Mouse (Mus musculus) gastrocnemius, adult 18-20 months (tissue): ENCODE measurements around the gene Foxn3. TPM values are rescaled to one million over a fixed set of nuclear protein-coding genes. Genes with fewer than 3 reads are reported as not detected.

Experiments
- DNase-seq: peaks from one replicate; pipeline ENCODE4 v3.0.0; 2021; ENCODE audit warnings: low spot score
- total RNA-seq, 2 experiments: library from RNA; stranded (reverse); gene quantifications; 2 replicates each; pipeline ENCODE4 v1.2.3; 2021

The Foxn3 gene
- total RNA-seq, 2 experiments from 2014 or later = 187 to 214 TPM

- no peak for DNase-seq
Observed at GRCm38 (mm10) chr12:99332144-99332807, 231.1 kb downstream of the Foxn3 start.

GRCm38 (mm10) chr12:99331341-99331947 is 231.9 kb downstream of the Foxn3 start:
- no peak for DNase-seq

- no peak for DNase-seq
Observed at GRCm38 (mm10) chr12:99330822-99331285, 232.5 kb downstream of the Foxn3 start.

GRCm38 (mm10) chr12:99329301-99330257 is 233.8 kb downstream of the Foxn3 start:
- DNase-seq = no peak

DNA sequence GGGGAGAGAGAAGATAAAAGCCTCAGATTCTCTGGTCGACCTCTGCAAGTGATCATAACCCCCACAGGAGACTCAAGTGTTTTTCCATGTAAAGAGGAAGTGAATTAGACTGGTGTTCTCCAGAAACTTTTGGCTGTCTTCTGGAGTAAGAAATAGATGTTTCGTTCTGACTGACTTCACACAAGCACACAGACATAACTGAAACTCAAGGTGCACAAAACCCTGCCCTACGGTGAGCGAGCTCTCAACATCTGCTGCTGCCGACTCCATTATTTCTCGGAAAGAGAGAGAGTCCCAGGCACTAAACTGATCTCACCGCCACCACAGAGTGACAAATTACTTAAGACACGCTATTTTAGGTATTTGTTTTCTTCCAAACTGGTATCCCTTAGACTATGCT is 237.2 kb downstream of the Foxn3 start:
- DNase-seq = no peak

DNA sequence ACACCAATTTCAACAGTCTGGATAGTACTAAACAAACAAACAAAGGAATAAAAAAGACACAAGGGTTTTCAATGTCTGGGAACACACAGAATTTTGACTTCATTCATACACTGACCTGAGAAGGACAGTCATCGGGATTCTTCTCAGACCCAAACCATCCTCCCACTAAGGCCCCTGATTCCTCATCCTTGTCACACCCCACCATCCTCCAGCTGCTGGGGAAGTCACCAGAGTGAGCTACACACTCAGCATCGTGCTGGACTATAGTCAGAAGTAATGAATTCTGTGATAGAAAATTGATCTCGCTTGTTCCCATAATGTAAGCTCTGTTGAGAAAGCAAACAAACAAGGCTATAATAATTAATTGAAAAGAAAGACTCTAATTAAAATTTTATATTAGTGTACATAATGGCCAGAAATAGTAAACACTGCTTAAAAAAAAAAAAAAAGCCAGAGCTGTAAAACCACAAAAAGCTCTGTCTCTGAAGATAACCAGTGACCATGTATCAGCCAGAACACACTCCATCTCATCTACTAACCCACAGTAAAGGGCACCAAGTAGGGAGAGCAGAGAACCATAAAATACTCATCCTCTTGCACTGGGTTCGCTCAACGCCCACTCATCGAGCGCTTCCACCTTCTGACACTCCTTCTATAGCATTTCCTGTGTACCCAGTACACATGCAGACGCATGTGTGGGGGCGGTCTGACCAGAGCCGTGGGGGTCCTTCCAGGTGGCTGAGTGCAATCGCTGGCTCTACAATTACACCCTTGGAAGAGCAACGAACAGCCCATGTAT is 241.6 kb downstream of the Foxn3 start:
- DNase-seq = no peak

DNA sequence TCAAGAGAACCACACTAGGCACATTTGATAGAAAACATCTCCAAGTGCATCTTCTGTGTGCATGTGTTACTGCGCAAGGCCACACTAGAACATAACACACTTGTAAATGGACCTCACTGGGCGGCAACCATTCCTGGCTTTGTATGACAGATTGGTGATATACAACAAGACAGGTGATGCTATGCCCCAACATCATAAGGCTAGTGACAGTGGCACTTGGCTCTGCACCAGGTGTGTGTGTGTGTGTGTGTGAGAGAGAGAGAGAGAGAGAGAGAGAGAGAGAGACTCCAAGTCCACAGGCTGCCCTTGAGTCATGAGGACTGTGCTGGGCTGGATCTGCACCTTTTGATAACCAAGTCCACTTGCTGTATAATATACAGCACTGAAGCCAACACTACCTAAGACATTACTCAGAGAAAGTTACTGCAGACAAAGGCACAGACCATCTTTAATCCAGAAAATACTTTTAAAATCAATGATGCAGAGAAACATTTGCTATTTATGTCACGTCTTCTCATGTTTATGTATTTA is 242.4 kb downstream of the Foxn3 start:
- DNase-seq = peak; percentile 33

DNA sequence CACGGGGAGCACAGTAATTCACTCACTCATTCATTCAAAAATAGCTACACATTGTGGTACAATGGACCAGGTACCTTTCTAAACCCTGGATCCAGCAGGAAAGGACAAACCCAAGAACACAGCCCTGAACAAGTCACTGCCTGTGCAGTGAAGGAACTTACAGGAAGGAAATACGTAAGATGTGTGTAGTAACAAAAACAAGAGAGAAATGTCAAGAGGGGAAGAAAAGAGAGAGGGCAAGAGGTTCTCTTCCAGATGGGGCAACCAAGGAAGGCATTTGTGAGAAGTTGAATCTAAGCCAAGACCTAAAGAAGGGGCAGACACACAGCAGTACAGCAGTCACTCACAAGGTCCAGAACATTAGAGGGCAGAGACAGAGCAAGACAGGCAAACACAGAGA is 243.5 kb downstream of the Foxn3 start:
- no peak for DNase-seq

DNA sequence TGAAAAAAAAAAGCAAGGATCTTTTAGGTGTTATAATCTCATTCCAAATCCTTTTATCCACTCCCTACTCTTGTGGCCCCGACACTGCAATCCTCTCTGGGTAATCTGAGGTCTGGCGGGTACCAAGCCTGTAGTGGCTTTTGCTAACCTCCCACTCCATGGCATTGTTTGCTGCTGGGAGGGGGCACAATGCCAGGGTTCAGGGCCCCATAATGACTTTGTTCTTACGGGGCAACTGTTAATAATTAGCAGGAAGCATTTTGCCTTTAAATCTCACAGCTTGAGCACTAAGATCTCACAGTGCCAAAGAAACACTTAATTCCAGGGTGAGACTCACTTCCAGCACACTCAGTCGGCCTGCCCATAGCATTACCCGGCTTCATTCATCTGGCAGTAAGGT is 244.2 kb downstream of the Foxn3 start:
- no peak for DNase-seq

- no peak for DNase-seq
Observed at GRCm38 (mm10) chr12:99315931-99316330, 247.5 kb downstream of the Foxn3 start.

DNA sequence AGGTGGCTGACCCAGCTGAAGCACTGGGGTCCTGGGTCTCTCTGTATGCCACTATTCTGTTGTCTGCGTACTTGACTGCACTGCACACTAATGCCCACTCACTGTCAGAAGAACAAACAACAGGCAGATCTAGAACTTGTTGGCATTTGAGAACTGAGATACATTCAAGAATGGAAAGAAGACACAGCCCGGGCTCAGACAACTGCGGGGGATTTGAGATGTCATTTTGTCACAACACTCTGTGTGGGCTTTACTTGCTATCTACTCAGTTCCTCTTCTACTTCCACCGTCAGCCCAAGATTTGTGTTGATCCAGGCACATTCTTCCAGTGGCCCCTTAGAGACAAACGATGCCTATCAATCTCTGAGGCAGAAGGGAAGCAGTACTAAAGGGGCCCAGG is 248.6 kb downstream of the Foxn3 start:
- DNase-seq = no peak

- peak; percentile 30 for DNase-seq
Observed at GRCm38 (mm10) chr12:99311303-99311702, 252.1 kb downstream of the Foxn3 start.

DNA sequence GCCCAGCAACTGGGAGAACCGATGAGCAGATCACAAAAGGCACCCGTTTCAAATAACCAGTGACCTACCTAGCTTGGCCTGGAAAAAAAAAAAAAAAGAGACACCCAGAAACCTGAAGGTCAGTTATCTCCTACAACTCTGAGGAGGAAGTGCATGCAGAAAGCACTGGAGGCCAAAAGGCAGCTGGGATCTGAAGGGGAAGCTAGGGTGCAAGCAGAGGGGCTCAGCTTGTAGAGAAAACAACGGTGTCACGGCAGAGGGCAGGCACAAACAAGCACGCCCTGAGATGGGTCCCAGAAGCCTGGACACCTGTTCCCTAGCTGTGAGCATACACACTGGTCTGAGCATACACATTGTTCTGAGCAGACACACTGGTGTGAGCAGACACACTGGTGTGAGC is 253.4 kb downstream of the Foxn3 start:
- DNase-seq = no peak

DNA sequence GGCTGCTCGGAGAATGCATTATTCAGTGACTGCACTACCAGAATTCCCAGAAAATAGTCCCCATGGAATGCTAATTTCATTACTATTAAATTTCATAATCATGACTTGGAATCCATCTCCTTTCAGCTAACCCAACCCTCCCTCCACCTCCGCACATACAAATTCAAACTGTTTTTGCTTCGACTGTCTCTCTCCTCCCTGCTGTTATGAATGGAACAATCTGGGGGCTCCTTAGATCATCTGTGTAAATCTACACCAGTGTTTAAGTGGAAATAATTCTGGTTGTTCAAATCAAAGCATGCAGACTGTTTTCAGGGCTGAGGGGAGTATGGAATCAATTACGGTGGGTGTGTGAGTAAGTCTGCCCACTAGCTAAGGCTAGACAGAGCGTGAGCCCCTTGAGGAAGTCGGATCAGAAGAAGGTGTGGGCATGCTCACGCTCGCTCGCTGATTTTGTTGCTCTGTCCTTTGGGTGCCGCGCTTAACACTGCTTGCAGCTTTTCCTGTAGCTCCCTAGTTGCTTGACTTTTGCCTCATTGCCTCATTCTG is 254.8 kb downstream of the Foxn3 start:
- no peak for DNase-seq

GRCm38 (mm10) chr12:99306536-99307204 is 256.7 kb downstream of the Foxn3 start:
- DNase-seq = no peak

DNA sequence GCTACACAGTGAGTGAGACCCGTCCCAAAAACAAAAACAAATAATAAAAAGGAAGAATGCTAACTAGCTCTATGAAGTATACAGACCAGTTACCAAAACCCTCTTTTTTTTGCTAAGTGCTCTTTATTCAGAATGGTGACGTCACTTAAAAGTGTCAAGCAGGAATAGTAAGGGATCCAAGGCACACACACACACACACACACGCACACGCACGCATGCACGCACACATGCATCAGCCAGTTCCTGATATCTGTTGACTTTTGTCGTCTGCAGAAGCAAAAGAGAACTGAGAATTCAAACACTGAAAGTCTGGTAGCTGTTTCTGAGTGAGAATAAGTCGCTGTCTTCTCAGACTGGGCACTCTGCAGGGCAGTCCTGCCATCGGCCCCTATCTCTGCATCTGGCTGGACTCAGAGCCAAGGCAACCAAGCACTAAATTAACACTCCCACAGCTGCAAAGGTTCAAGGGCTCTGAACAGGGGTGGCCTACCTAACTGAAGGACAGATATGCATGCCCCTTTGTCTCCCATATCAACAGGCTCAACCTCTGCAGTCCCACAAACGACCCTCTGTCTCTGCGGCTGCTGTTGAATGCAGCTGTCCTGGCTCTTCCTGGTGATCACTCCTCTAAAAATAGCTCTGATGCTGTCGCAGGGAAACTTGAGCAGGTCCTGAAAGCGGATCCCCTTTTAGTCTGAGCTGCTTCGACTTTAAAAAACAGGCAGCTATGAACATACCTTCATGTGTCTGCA is 257.4 kb downstream of the Foxn3 start:
- DNase-seq = peak; percentile 76

DNA sequence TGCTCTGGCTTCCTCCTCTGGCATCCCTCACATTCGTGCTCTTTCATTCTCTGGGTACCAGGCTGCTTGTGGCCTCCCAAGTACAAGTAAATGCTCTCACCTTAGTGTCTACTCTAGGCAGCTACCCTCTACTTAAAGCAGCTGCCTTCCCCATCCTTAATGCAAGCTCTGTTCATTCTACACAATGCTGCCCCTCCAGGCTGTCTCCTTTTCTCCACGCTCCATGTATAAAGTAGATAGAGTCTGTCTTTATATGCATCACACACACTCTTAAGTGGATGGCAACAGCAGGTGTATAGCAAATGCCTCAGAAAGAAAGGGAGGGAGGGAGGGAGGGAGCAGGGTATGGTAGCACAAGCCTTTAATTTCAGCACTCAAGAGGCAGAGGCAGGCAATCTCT is 258.1 kb downstream of the Foxn3 start:
- no peak for DNase-seq

DNA sequence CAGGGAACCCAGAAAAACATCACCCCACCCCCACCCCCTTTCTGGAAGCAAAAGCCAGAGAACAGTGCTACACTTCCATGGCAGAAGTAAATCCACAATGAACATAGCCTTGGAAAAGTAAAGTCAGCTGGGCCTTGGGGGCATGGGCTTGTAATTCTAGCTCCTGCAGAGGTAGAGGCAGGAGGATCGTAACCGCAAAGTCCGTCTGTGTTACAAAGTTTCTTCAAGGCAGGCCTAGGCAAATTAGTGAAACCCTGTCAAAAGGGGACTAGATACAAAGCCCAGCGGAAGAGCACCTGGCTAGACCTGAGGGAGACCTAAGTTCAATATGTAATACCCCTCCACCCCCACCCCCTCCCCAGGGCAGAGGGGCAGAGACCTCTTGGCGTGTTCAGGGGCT is 259.3 kb downstream of the Foxn3 start:
- no peak for DNase-seq

GRCm38 (mm10) chr12:99303581-99303980 is 259.8 kb downstream of the Foxn3 start:
- DNase-seq = no peak
